Mouse (Mus musculus) small intestine, adult 2 months (tissue): ENCODE data around the gene Scamp1. TPM values are rescaled to one million over a fixed set of nuclear protein-coding genes. Genes with fewer than 3 reads are reported as not detected.

Experiments
- H3K27ac ChIP-seq: fragments of 200-500 bp; 2 replicates; pipeline ENCODE4 v1.5.1; 2012; ENCODE audit warnings: low read depth, low read length, control low read depth, inconsistent platforms; ENCODE audit not compliant: insufficient read depth
- H3K27me3 ChIP-seq: fragments of 200-500 bp; 2 replicates; pipeline ENCODE4 v1.6.1; 2012; ENCODE audit warnings: mild to moderate bottlenecking, moderate library complexity, low read length, inconsistent platforms; ENCODE audit not compliant: control insufficient read depth, insufficient read depth
- H3K36me3 ChIP-seq: fragments of 200-500 bp; 2 replicates; pipeline ENCODE4 v1.6.1; 2012; ENCODE audit warnings: mild to moderate bottlenecking, low read length, control low read depth, inconsistent platforms; ENCODE audit not compliant: control insufficient read depth, insufficient read depth
- H3K4me1 ChIP-seq: fragments of 200-500 bp; 2 replicates; pipeline ENCODE4 v1.6.1; 2012; ENCODE audit warnings: low read length, inconsistent platforms, mixed read lengths; ENCODE audit not compliant: control insufficient read depth, insufficient read depth, insufficient read length
- H3K4me3 ChIP-seq: fragments of 200-500 bp; 2 replicates; pipeline ENCODE4 v1.5.1; 2012; ENCODE audit warnings: low read depth, mild to moderate bottlenecking, control low read depth, inconsistent platforms, low read length, moderate library complexity
- CTCF ChIP-seq: fragments of 200-500 bp; IDR thresholded peaks from 2 replicates; pipeline ENCODE4 v1.5.1; 2012; ENCODE audit warnings: low read depth, mild to moderate bottlenecking, control low read depth, inconsistent platforms, low read length, moderate library complexity, mixed read lengths; ENCODE audit not compliant: insufficient replicate concordance, insufficient read length; ENCODE audit errors: extremely low read depth
- POLR2A ChIP-seq: fragments of 200-500 bp; IDR thresholded peaks from 2 replicates; pipeline ENCODE4 v1.6.1; 2012; ENCODE audit warnings: low read depth, mild to moderate bottlenecking, control low read depth, inconsistent platforms, low read length, moderate library complexity
- WGBS: fragments of 180-500 bp; shearing (Covaris S2); methylation state at CpG from one replicate; pipeline ENCODE4 v1.1.7; 2018; 5-methylcytosine and 5-hydroxymethylcytosine counted together
- polyA plus RNA-seq: library from polyadenylated mRNA; depleted of rRNA; stranded (reverse); fragments of >200 nt; gene quantifications from 2 replicates; pipeline ENCODE4 v1.2.3, GENCODE M21; 2012

Scamp1 gene
- polyA plus RNA-seq, 1 experiment: 7.9 TPM

DNA sequence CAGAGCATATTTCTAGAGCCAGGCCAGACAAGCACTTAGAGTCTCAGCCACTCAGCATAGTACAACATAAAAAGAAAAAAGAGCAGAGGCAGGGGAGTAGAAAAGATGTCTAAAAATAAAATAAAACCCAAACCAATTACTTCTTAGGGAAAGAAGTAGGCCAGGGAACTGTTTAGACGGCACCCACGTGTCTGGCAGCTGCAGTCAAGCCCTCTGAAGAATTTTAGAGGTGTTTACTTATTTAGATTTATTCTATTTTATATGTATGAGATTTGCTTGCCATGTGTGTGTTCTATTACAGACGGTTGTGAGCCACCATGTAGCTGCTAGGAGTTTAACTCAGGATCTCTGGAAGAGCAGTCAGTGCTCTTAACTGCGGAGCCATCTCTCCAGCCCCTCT lies 18.5 kb downstream of the Scamp1 start:
- Histone ChIP-seq H3K4me3 (no peak overlapping the region), H3K27me3 (no peaks in the 10 kb centered on the region), H3K27ac (no peak overlapping the region), H3K4me1 (peaks cover 13% of the 10 kb centered on the region; the same call in 1 of the 2 replicates), H3K36me3 (no peaks in the 10 kb centered on the region)
- WGBS: 74% methylated on average over 4 of the region's 4 CpGs
- TF ChIP-seq POLR2A: no peak
- no peak for TF ChIP-seq CTCF

DNA sequence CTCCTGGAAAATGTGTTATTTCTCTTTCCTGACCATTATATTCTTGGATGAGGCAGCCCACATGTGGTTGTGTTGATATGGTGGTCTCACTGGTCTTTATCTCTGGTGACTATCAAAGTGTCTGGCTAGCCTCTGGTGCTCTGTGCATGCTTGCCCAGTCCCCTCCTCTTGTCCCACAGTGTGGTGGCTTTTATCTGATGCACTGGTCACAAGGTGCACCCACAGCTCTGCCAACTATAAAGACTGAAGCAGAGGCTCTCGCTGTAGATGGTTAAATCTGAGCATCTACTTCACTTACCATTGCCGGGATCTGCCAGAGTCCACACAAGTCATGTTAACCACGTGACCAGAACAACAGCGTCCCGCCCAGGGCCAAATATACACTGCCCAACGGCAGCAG lies 19.1 kb downstream of the Scamp1 start:
- TF ChIP-seq CTCF (no peak), POLR2A (no peak)

DNA sequence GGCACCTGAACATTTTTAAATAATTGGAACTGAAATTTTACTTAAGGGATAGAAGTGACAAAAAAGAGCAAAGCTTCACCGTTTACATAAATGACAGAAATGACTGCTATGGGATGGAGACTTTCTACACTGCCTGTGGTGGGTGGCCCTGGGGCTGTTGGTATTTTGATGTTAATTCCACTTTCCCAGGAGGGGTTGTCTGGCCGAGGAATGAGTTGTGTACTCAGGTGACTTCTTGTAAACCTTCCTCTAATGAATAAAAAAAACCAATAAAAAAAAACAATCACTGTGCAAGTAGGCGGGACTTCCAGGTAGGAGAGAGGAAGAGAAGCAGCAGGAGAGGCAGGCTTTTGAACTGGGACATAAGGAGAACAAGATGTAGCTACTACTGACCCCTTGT lies 20.4 kb downstream of the Scamp1 start:
- no peak overlapping the region for H3K4me3 ChIP-seq
- peaks cover 22% of the 10 kb centered on the region; the same call in 1 of the 2 replicates for H3K4me1 ChIP-seq
- H3K36me3 ChIP-seq: no peaks in the 10 kb centered on the region
- WGBS: 85% methylated on average over 3 of the region's 3 CpGs
- TF ChIP-seq POLR2A (no peak), CTCF (no peak)
- H3K27ac ChIP-seq: no peak overlapping the region
- no peaks in the 10 kb centered on the region for H3K27me3 ChIP-seq

More for the DNA sequence above, 19.1 kb downstream of the Scamp1 start:
- no peaks in the 10 kb centered on the region for H3K27me3 ChIP-seq
- H3K36me3 ChIP-seq: no peaks in the 10 kb centered on the region
- WGBS: 77% methylated on average over 6 of the region's 6 CpGs
- no peak overlapping the region for H3K4me3 ChIP-seq
- no peak overlapping the region for H3K27ac ChIP-seq
- peaks cover 19% of the 10 kb centered on the region; the same call in 1 of the 2 replicates for H3K4me1 ChIP-seq

DNA sequence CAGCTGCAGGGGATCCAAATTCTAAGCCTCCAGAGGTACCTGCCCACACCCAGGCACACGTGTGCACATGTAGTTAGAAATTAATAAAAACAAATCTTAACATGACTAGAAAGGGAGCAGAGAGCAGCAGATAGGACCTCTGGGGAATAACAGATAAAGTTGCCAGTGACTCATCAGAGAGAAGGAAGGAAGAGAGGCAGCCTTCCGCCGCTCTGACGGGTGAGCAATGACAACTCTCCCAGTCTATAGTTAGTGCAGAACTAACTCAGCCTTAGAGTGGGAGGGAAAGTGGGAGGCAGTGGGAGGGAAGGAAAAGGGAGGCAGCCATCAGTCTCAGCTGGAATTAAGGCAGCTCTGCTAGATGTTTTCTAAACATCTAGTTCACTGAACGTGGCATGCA lies 21.7 kb downstream of the Scamp1 start:
- Histone ChIP-seq H3K27me3 (no peaks in the 10 kb centered on the region), H3K36me3 (no peaks in the 10 kb centered on the region), H3K4me1 (peaks cover 24% of the 10 kb centered on the region; the same call in 1 of the 2 replicates), H3K27ac (peak overlapping the region; percentile 21; the same call in 1 of the 2 replicates), H3K4me3 (no peak overlapping the region)
- TF ChIP-seq CTCF (no peak), POLR2A (no peak)
- 31% methylated on average over 5 of the region's 5 CpGs for WGBS

DNA sequence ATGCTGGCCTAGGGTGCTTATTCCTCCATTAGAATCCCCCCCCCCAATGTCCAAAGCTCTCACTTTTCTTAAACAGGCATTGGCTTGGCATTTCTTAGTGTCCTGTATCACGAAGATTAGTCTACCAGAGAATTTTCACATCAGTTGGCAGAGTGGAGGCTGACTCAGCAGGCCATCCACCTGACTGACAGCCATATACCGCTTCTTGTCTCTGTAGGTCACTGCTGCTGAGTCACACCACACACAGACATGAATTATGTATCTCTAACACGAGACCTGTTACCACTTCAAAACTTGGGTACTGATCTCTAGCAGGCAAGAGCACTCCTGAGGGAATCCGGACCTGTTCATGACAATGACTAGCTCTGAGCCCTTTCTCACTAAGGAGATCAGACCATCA lies 23.1 kb downstream of the Scamp1 start:
- WGBS: 62% methylated on average over 4 of the region's 4 CpGs
- TF ChIP-seq CTCF (no peak), POLR2A (no peak)
- no peak overlapping the region for H3K27ac ChIP-seq
- peaks cover 24% of the 10 kb centered on the region; the same call in 1 of the 2 replicates for H3K4me1 ChIP-seq
- no peaks in the 10 kb centered on the region for H3K36me3 ChIP-seq
- no peak overlapping the region for H3K4me3 ChIP-seq
- H3K27me3 ChIP-seq: no peaks in the 10 kb centered on the region

DNA sequence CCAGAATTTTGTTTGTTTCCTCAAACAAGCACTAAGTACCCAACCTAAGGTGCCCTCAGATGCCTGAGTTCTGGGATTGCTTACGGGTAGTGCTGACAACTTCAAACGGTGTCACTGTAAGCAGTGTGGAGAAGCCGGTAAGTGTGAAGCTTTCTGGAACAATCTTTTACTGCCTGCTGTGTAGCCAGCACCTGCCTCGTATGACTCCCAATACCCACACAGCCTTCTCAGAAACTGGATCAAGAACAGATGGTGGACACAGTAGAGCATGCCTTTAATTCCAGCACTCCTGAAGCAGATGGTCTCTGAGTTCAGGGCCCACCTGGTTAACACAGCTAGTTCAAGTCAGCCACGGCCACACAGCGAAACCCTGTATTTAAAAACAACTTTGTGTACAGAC lies 24.0 kb downstream of the Scamp1 start:
- Histone ChIP-seq H3K27ac (peak overlapping the region; percentile 18; the same call in 1 of the 2 replicates), H3K4me3 (no peak overlapping the region), H3K27me3 (no peaks in the 10 kb centered on the region), H3K36me3 (no peaks in the 10 kb centered on the region), H3K4me1 (peaks cover 24% of the 10 kb centered on the region; the same call in 1 of the 2 replicates)
- TF ChIP-seq CTCF (no peak), POLR2A (no peak)
- WGBS: 47% methylated on average over 6 of the region's 6 CpGs

DNA sequence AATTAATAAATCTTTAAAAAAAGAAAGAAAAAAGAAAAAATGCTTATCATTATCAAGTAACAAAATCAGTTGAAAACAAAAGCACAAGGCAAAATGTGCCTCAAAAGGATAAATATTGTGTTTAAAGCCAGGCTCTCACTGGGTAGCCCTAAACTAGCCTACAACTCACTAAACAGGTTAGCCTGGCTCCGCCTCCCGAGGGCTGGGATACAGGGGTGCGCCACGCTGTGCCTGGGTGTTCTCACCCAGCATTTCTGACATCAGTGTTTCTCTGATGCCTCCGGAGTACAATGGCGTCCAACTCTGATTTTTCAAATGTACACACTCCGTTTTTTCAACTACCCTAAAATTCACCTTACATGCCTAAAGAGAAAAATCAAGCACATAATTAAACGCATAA lies 24.7 kb downstream of the Scamp1 start:
- H3K4me1 ChIP-seq: peaks cover 27% of the 10 kb centered on the region
- WGBS: 38% methylated on average over 8 of the region's 8 CpGs
- H3K36me3 ChIP-seq: no peaks in the 10 kb centered on the region
- TF ChIP-seq POLR2A (no peak), CTCF (no peak)
- H3K27me3 ChIP-seq: no peaks in the 10 kb centered on the region
- H3K27ac ChIP-seq: peak overlapping the region; percentile 18
- no peak overlapping the region for H3K4me3 ChIP-seq
